Mouse (Mus musculus) embryonic facial prominence, embryonic 10.5 days (tissue): ENCODE results near the gene Usp20. TPM values are rescaled to one million over a fixed set of nuclear protein-coding genes. Genes with fewer than 3 reads are reported as not detected.

ENCODE experiments used
- DNase-seq: peaks from one replicate; pipeline ENCODE4 v3.0.0-alpha.2; 2017; ENCODE audit warnings: low spot score
- H3K27ac ChIP-seq: fragments of 300-500 bp; sonication (generic); replicated peaks from 2 replicates; pipeline ENCODE4 v1.5.1; 2016; ENCODE audit warnings: mild to moderate bottlenecking
- H3K27me3 ChIP-seq: fragments of 300-500 bp; sonication (generic); replicated peaks from 2 replicates; pipeline ENCODE4 v1.6.1; 2016; ENCODE audit warnings: low read depth, mild to moderate bottlenecking; ENCODE audit not compliant: poor library complexity, severe bottlenecking
- H3K36me3 ChIP-seq: fragments of 300-500 bp; sonication (generic); replicated peaks from 2 replicates; pipeline ENCODE4 v1.6.1; 2016; ENCODE audit warnings: mild to moderate bottlenecking, moderate library complexity
- H3K4me1 ChIP-seq: fragments of 300-500 bp; sonication (generic); 2 replicates; pipeline ENCODE4 v1.6.1; 2016
- H3K4me3 ChIP-seq: fragments of 300-500 bp; sonication (generic); 2 replicates; pipeline ENCODE4 v1.5.1; 2016; ENCODE audit warnings: mild to moderate bottlenecking, moderate library complexity
- H3K9me3 ChIP-seq: fragments of 300-500 bp; sonication (generic); 2 replicates; pipeline ENCODE4 v1.6.1; 2016; ENCODE audit warnings: mild to moderate bottlenecking
- WGBS: fragments of 180-500 bp; shearing (Covaris S2); methylation state at CpG from one replicate; pipeline ENCODE4 v1.1.7; 2016; 5-methylcytosine and 5-hydroxymethylcytosine counted together
- polyA plus RNA-seq: library from polyadenylated mRNA; unstranded; fragments of >200 nt; fragmentation: Nextera tagmentation; extraction: Ambion mirVana; gene quantifications from 2 replicates; pipeline ENCODE4 v1.2.1, GENCODE M21; 2016

Gene Usp20
- polyA plus RNA-seq, 1 experiment from 2014 or later = 17.0 TPM

GRCm38 (mm10) chr2:31056070-31056469, 74.0 kb downstream of the Usp20 start:
- Histone ChIP-seq H3K27ac (no peak overlapping the region), H3K4me3 (no peak overlapping the region), H3K27me3 (no peaks in the 10 kb centered on the region), H3K36me3 (peaks cover 81% of the 10 kb centered on the region), H3K4me1 (no peaks in the 10 kb centered on the region), H3K9me3 (no peaks in the 10 kb centered on the region)
- DNase-seq = no peak
- WGBS = 94% methylated on average over 3 of the region's 3 CpGs

GRCm38 (mm10) chr2:31057549-31058177, 75.6 kb downstream of the Usp20 start:
- WGBS = 79% methylated on average over 6 of the region's 6 CpGs
- H3K4me3 ChIP-seq = no peak overlapping the region
- no peak for DNase-seq
- H3K36me3 ChIP-seq = peaks cover 74% of the 10 kb centered on the region
- no peaks in the 10 kb centered on the region for H3K9me3 ChIP-seq
- H3K27ac ChIP-seq = no peak overlapping the region
- H3K27me3 ChIP-seq = no peaks in the 10 kb centered on the region
- H3K4me1 ChIP-seq = no peaks in the 10 kb centered on the region

- H3K27ac ChIP-seq = no peak overlapping the region
- no peaks in the 10 kb centered on the region for H3K27me3 ChIP-seq
- DNase-seq = no peak
- no peaks in the 10 kb centered on the region for H3K9me3 ChIP-seq
- peaks cover 4% of the 10 kb centered on the region; the same call in 1 of the 2 replicates for H3K4me1 ChIP-seq
- H3K4me3 ChIP-seq = no peak overlapping the region
- H3K36me3 ChIP-seq = peaks cover 68% of the 10 kb centered on the region
- WGBS = 90% methylated on average over 4 of the region's 4 CpGs
Measured at GRCm38 (mm10) chr2:31058443-31058842, 76.4 kb downstream of the Usp20 start.

- peaks cover 62% of the 10 kb centered on the region for H3K36me3 ChIP-seq
- H3K4me1 ChIP-seq = peaks cover 4% of the 10 kb centered on the region; the same call in 1 of the 2 replicates
- H3K27ac ChIP-seq = no peak overlapping the region
- H3K9me3 ChIP-seq = no peaks in the 10 kb centered on the region
- WGBS = 89% methylated on average over 1 of the region's 1 CpGs
- no peak overlapping the region for H3K4me3 ChIP-seq
- DNase-seq = no peak
- no peaks in the 10 kb centered on the region for H3K27me3 ChIP-seq
Measured at GRCm38 (mm10) chr2:31060271-31060670, 78.2 kb downstream of the Usp20 start.

GRCm38 (mm10) chr2:31060787-31061730, 79.0 kb downstream of the Usp20 start:
- WGBS = 86% methylated on average over 28 of the region's 28 CpGs
- Histone ChIP-seq H3K4me3 (no peak overlapping the region), H3K27ac (0 out of 2 replicates have a peak overlapping the region, but pooled peaks have one; percentile 40), H3K36me3 (peaks cover 54% of the 10 kb centered on the region), H3K9me3 (no peaks in the 10 kb centered on the region), H3K4me1 (peaks cover 7% of the 10 kb centered on the region; the same call in 1 of the 2 replicates), H3K27me3 (no peaks in the 10 kb centered on the region)
- no peak for DNase-seq

GRCm38 (mm10) chr2:31061868-31062628, 80.0 kb downstream of the Usp20 start:
- Histone ChIP-seq H3K27ac (no peak overlapping the region), H3K4me1 (peaks cover 14% of the 10 kb centered on the region), H3K27me3 (no peaks in the 10 kb centered on the region), H3K36me3 (peaks cover 44% of the 10 kb centered on the region), H3K4me3 (no peak overlapping the region), H3K9me3 (no peaks in the 10 kb centered on the region)
- WGBS = 91% methylated on average over 10 of the region's 10 CpGs
- DNase-seq = no peak

GRCm38 (mm10) chr2:31066019-31066789, 84.1 kb downstream of the Usp20 start:
- no peak for DNase-seq
- no peaks in the 10 kb centered on the region for H3K9me3 ChIP-seq
- 84% methylated on average over 11 of the region's 11 CpGs for WGBS
- peaks cover 23% of the 10 kb centered on the region for H3K36me3 ChIP-seq
- H3K4me1 ChIP-seq = peaks cover 42% of the 10 kb centered on the region
- no peaks in the 10 kb centered on the region for H3K27me3 ChIP-seq
- 0 out of 2 replicates have a peak overlapping the region, but pooled peaks have one; percentile 88 for H3K27ac ChIP-seq
- H3K4me3 ChIP-seq = no peak overlapping the region

- H3K4me3 ChIP-seq = no peak overlapping the region
- 82% methylated on average over 13 of the region's 13 CpGs for WGBS
Measured at GRCm38 (mm10) chr2:31067059-31067595, 85.0 kb downstream of the Usp20 start.

GRCm38 (mm10) chr2:31067696-31068245, 85.7 kb downstream of the Usp20 start:
- H3K27me3 ChIP-seq = no peaks in the 10 kb centered on the region
- H3K9me3 ChIP-seq = peaks cover 5% of the 10 kb centered on the region; the same call in 1 of the 2 replicates
- no peak overlapping the region for H3K4me3 ChIP-seq
- peak overlapping the region; percentile 88 for H3K27ac ChIP-seq
- 45% methylated on average over 7 of the region's 7 CpGs for WGBS
- no peak for DNase-seq
- peaks cover 41% of the 10 kb centered on the region for H3K4me1 ChIP-seq
- H3K36me3 ChIP-seq = peaks cover 31% of the 10 kb centered on the region

More at GRCm38 (mm10) chr2:31067059-31067595, 85.0 kb downstream of the Usp20 start:
- Histone ChIP-seq H3K36me3 (peaks cover 25% of the 10 kb centered on the region), H3K4me1 (peaks cover 42% of the 10 kb centered on the region), H3K27me3 (no peaks in the 10 kb centered on the region), H3K27ac (peak overlapping the region; percentile 88), H3K9me3 (no peaks in the 10 kb centered on the region)
- DNase-seq = no peak

- WGBS = 13% methylated on average over 13 of the region's 13 CpGs
- peak; percentile 69 for DNase-seq
- peak overlapping the region; percentile 28; the same call in 1 of the 2 replicates for H3K4me3 ChIP-seq
Measured at GRCm38 (mm10) chr2:31068246-31069113, 86.4 kb downstream of the Usp20 start.

More at GRCm38 (mm10) chr2:31068246-31069113, 86.4 kb downstream of the Usp20 start:
- H3K27ac ChIP-seq = peak overlapping the region; percentile 88
- H3K9me3 ChIP-seq = peaks cover 7% of the 10 kb centered on the region; the same call in 1 of the 2 replicates
- H3K36me3 ChIP-seq = peaks cover 36% of the 10 kb centered on the region
- H3K4me1 ChIP-seq = peaks cover 37% of the 10 kb centered on the region
- H3K27me3 ChIP-seq = no peaks in the 10 kb centered on the region
